Comparison of ENCODE assay signal across 24 mouse cellular contexts in the genomic region with DNA sequence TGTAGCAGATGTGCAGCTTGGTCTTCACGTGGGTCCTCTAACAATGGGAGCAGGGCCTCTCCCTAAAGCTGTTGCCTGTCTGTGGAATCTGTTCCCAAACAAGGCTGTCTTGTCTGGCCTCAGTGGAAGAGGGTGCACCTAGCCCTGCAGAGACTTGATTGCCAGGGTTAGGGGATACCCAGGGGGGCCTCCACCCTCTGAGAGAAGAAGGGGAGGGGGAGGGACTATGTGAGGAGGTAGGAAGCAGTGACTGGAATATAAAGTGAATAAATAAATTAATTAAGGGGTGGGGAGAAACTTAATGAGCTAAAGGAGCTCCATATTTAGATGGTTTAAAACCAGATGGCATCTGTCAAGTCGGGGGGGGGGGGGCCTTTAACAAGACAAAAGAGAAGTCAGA.
DNase-seq lines count a peak whose midpoint lies in the region; ATAC-seq lines count a peak whose summit lies in the region.
"Had no signal": no experiment of that assay in that cellular context is flagged by ENCODE, and none has a peak within 500 bp of the region (broad histone marks: within the 10 kb centered on the region; RNA-seq: fewer than 3 reads in every experiment).

No protein-coding gene starts in this region.

- no peaks in the 10 kb centered on the region for H3K27me3 ChIP-seq in forebrain, embryonic 11.5 days (ENCODE audit: control insufficient read depth, insufficient read depth, low read length)
- no peaks in the 10 kb centered on the region for H3K27me3 ChIP-seq in forebrain, embryonic 10.5 days (ENCODE audit: poor library complexity, severe bottlenecking)
- no peaks in the 10 kb centered on the region for H3K27me3 ChIP-seq in midbrain, embryonic 14.5 days (ENCODE audit: control insufficient read depth, insufficient read depth, low read length)
- no peaks in the 10 kb centered on the region for H3K27me3 ChIP-seq in midbrain, embryonic 15.5 days (replicated peaks)
- no peaks in the 10 kb centered on the region for H3K27me3 ChIP-seq in forebrain, embryonic 16.5 days (replicated peaks; ENCODE audit: control insufficient read depth, insufficient read depth, low read length)
- H3K27me3 ChIP-seq: embryonic facial prominence, embryonic 12.5 days; embryonic facial prominence, embryonic 15.5 days; hindbrain, embryonic 13.5 days had no signal

- ATAC-seq in forebrain, embryonic 11.5 days (replicated peaks; ENCODE audit: low FRiP score): peak; percentile 24; the same call in 1 of the 2 replicates
- ATAC-seq in midbrain, embryonic 14.5 days (ENCODE audit: low FRiP score, low TSS enrichment): 0 out of 2 replicates have a peak, but pooled peaks have one; percentile 11
- ATAC-seq in midbrain, embryonic 15.5 days (replicated peaks): no peak
- peak; percentile 69 for ATAC-seq in forebrain, embryonic 16.5 days
- ATAC-seq: activated CD4-positive, CD25-positive, alpha-beta regulatory T cell, adult 4 months; hindbrain, embryonic 16.5 days; inflammation-experienced regulatory T-cells, adult 6 months; intestine, embryonic 16.5 days had no signal

- H3K9ac ChIP-seq in forebrain, embryonic 11.5 days (ENCODE audit: low read length): no peak overlapping the region
- H3K9ac ChIP-seq in midbrain, embryonic 14.5 days (replicated peaks; ENCODE audit: low read length): no peak overlapping the region
- no peak overlapping the region for H3K9ac ChIP-seq in midbrain, embryonic 15.5 days
- H3K9ac ChIP-seq in forebrain, embryonic 16.5 days (replicated peaks; ENCODE audit: low read depth, low read length): no peak overlapping the region
- H3K9ac ChIP-seq: embryonic facial prominence, embryonic 12.5 days; embryonic facial prominence, embryonic 15.5 days; hindbrain, embryonic 13.5 days had no signal

- H3K4me3 ChIP-seq in forebrain, embryonic 11.5 days (ENCODE audit: low read depth, low read length): no peak overlapping the region
- H3K4me3 ChIP-seq in forebrain, embryonic 10.5 days: no peak overlapping the region
- H3K4me3 ChIP-seq in midbrain, embryonic 14.5 days (replicated peaks; ENCODE audit: low read depth, low read length): no peak overlapping the region
- H3K4me3 ChIP-seq in midbrain, embryonic 15.5 days: no peak overlapping the region
- H3K4me3 ChIP-seq in forebrain, embryonic 16.5 days (replicated peaks; ENCODE audit: low read length): no peak overlapping the region
- H3K4me3 ChIP-seq: embryonic facial prominence, embryonic 12.5 days; embryonic facial prominence, embryonic 15.5 days; heart, adult 2 months; hindbrain, embryonic 13.5 days had no signal

- no peaks in the 10 kb centered on the region for H3K4me1 ChIP-seq in forebrain, embryonic 11.5 days (replicated peaks; ENCODE audit: control insufficient read depth, insufficient read depth, low read length)
- H3K4me1 ChIP-seq in forebrain, embryonic 10.5 days: 0 out of 2 replicates have a peak, but pooled peaks cover 3% of the 10 kb centered on the region
- H3K4me1 ChIP-seq in midbrain, embryonic 14.5 days (ENCODE audit: control insufficient read depth, insufficient read depth, low read length): no peaks in the 10 kb centered on the region
- no peaks in the 10 kb centered on the region for H3K4me1 ChIP-seq in midbrain, embryonic 15.5 days
- H3K4me1 ChIP-seq in forebrain, embryonic 16.5 days (replicated peaks; ENCODE audit: control insufficient read depth, insufficient read depth, low read length): no peaks in the 10 kb centered on the region; the same call in 1 of the 2 replicates
- H3K4me1 ChIP-seq: embryonic facial prominence, embryonic 12.5 days; embryonic facial prominence, embryonic 15.5 days; hindbrain, embryonic 13.5 days had no signal

- no peak overlapping the region for H3K27ac ChIP-seq in forebrain, embryonic 11.5 days (ENCODE audit: low read depth, low read length)
- H3K27ac ChIP-seq in forebrain, embryonic 10.5 days: no peak overlapping the region
- no peak overlapping the region for H3K27ac ChIP-seq in midbrain, embryonic 14.5 days (replicated peaks; ENCODE audit: low read depth, low read length)
- no peak overlapping the region for H3K27ac ChIP-seq in midbrain, embryonic 15.5 days
- no peak overlapping the region for H3K27ac ChIP-seq in forebrain, embryonic 16.5 days (ENCODE audit: low read length)
- H3K27ac ChIP-seq: embryonic facial prominence, embryonic 12.5 days; embryonic facial prominence, embryonic 15.5 days; heart, adult 2 months; hindbrain, embryonic 13.5 days had no signal

- no peaks in the 10 kb centered on the region for H3K36me3 ChIP-seq in forebrain, embryonic 11.5 days (ENCODE audit: control insufficient read depth, insufficient read depth, low read length)
- H3K36me3 ChIP-seq in forebrain, embryonic 10.5 days (replicated peaks): no peaks in the 10 kb centered on the region
- H3K36me3 ChIP-seq in midbrain, embryonic 14.5 days (ENCODE audit: control insufficient read depth, insufficient read depth, low read length): no peaks in the 10 kb centered on the region
- no peaks in the 10 kb centered on the region for H3K36me3 ChIP-seq in midbrain, embryonic 15.5 days (replicated peaks)
- no peaks in the 10 kb centered on the region for H3K36me3 ChIP-seq in forebrain, embryonic 16.5 days (ENCODE audit: control insufficient read depth, insufficient read depth)
- H3K36me3 ChIP-seq: embryonic facial prominence, embryonic 12.5 days; embryonic facial prominence, embryonic 15.5 days; hindbrain, embryonic 13.5 days had no signal

- no peak overlapping the region for H3K4me2 ChIP-seq in forebrain, embryonic 11.5 days (ENCODE audit: low read depth, low read length, severe bottlenecking)
- H3K4me2 ChIP-seq in midbrain, embryonic 14.5 days (ENCODE audit: low read length): no peak overlapping the region
- no peak overlapping the region for H3K4me2 ChIP-seq in midbrain, embryonic 15.5 days
- H3K4me2 ChIP-seq in forebrain, embryonic 16.5 days (ENCODE audit: low read length): no peak overlapping the region
- H3K4me2 ChIP-seq: embryonic facial prominence, embryonic 12.5 days; embryonic facial prominence, embryonic 15.5 days; heart, embryonic 11.5 days; hindbrain, embryonic 13.5 days had no signal

- no peak for DNase-seq in forebrain, embryonic 11.5 days (ENCODE audit: low spot score)
- DNase-seq in forebrain, embryonic 10.5 days (ENCODE audit: extremely low spot score, low spot score): no peak
- DNase-seq in midbrain, embryonic 14.5 days: no peak
- no peak for DNase-seq in urinary bladder, postnatal 4 days (ENCODE audit: low spot score in 2 of 2)
- DNase-seq: adrenal gland, adult 8-10 months; adrenal gland, postnatal 36 days; cerebellum, adult 11 months; cerebellum, adult 2 months; cerebellum, adult 9-11 months; cerebellum, postnatal 25 days; gastrocnemius, postnatal 10 days; gastrocnemius, postnatal 36 days; heart, adult 2 months; kidney, adult 18-20 months had no signal

- WGBS in forebrain, embryonic 11.5 days: 72% methylated on average over 2 of the region's 2 CpGs
- WGBS in forebrain, embryonic 10.5 days: 70% methylated on average over 2 of the region's 2 CpGs
- 38% methylated on average over 2 of the region's 2 CpGs for WGBS in midbrain, embryonic 14.5 days
- 53% methylated on average over 2 of the region's 2 CpGs for WGBS in midbrain, embryonic 15.5 days
- 18% methylated on average over 2 of the region's 2 CpGs for WGBS in forebrain, embryonic 16.5 days

- no peaks in the 10 kb centered on the region for H3K9me3 ChIP-seq in forebrain, embryonic 11.5 days (ENCODE audit: control insufficient read depth, low read length)
- no peaks in the 10 kb centered on the region for H3K9me3 ChIP-seq in forebrain, embryonic 10.5 days
- H3K9me3 ChIP-seq in midbrain, embryonic 14.5 days (ENCODE audit: control insufficient read depth, low read length): no peaks in the 10 kb centered on the region
- H3K9me3 ChIP-seq in midbrain, embryonic 15.5 days: no peaks in the 10 kb centered on the region
- H3K9me3 ChIP-seq in forebrain, embryonic 16.5 days (ENCODE audit: control insufficient read depth, low read length): no peaks in the 10 kb centered on the region
- H3K9me3 ChIP-seq: embryonic facial prominence, embryonic 12.5 days; embryonic facial prominence, embryonic 15.5 days; hindbrain, embryonic 13.5 days had no signal
